Mouse (Mus musculus): ENCODE results near the gene Dgkh. TPM values are rescaled to one million over a fixed set of nuclear protein-coding genes. Genes with fewer than 3 reads are reported as not detected.

Dgkh gene
- polyA plus RNA-seq, 1 experiment = 1.2 TPM

- Histone ChIP-seq H3K79me3 (ENCODE audit: low read depth) (no peaks in the 10 kb centered on the region), H3ac (ENCODE audit: control insufficient read depth, insufficient read length, low read depth) (no peak overlapping the region), H3K36me3 (ENCODE audit: control insufficient read depth, insufficient read depth) (no peaks in the 10 kb centered on the region), H3K4me3 (ENCODE audit: insufficient read depth, poor library complexity, severe bottlenecking) (no peak overlapping the region), H3K27me3 (ENCODE audit: control insufficient read depth, insufficient read depth, insufficient read length) (no peaks in the 10 kb centered on the region), H3K79me2 (ENCODE audit: control insufficient read depth, insufficient read depth) (no peaks in the 10 kb centered on the region)
- TF ChIP-seq MYOD1 (IDR thresholded peaks at IDR 0.05; ENCODE audit: control insufficient read depth, insufficient read length, low read depth) = no peak
- no peak for TF ChIP-seq USF1 (IDR thresholded peaks at IDR 0.05; ENCODE audit: low read depth)
- no peak for TF ChIP-seq FOSL1 (IDR thresholded peaks at IDR 0.05; ENCODE audit: insufficient read depth, low read length, poor library complexity, severe bottlenecking)
- no peak for TF ChIP-seq CTCF (IDR thresholded peaks at IDR 0.05; ENCODE audit: control insufficient read depth, insufficient read depth, insufficient read length)
- no peak for TF ChIP-seq MYOG (IDR thresholded peaks at IDR 0.05; ENCODE audit: control insufficient read depth, extremely low read depth, insufficient read length)
- no peak for TF ChIP-seq CEBPB (IDR thresholded peaks at IDR 0.05; ENCODE audit: low read depth)
- no peak for TF ChIP-seq MAX (IDR thresholded peaks at IDR 0.05)
These were observed 77.5 kb downstream of the Dgkh start for GRCm38 (mm10) chr14:78654939-78655556.

- no peaks in the 10 kb centered on the region for H3K79me3 ChIP-seq (ENCODE audit: low read depth)
- TF ChIP-seq MYOG (IDR thresholded peaks at IDR 0.05; ENCODE audit: control insufficient read depth, extremely low read depth, insufficient read length) (no peak), USF1 (IDR thresholded peaks at IDR 0.05; ENCODE audit: low read depth) (no peak), MAX (IDR thresholded peaks at IDR 0.05) (no peak), CEBPB (IDR thresholded peaks at IDR 0.05; ENCODE audit: low read depth) (no peak), MYOD1 (IDR thresholded peaks at IDR 0.05; ENCODE audit: control insufficient read depth, insufficient read length, low read depth) (no peak), CTCF (IDR thresholded peaks at IDR 0.05; ENCODE audit: control insufficient read depth, insufficient read depth, insufficient read length) (no peak), FOSL1 (IDR thresholded peaks at IDR 0.05; ENCODE audit: insufficient read depth, low read length, poor library complexity, severe bottlenecking) (no peak)
- no peak overlapping the region for H3ac ChIP-seq (ENCODE audit: control insufficient read depth, insufficient read length, low read depth)
- H3K4me3 ChIP-seq (ENCODE audit: insufficient read depth, poor library complexity, severe bottlenecking) = no peak overlapping the region
- no peaks in the 10 kb centered on the region for H3K79me2 ChIP-seq (ENCODE audit: control insufficient read depth, insufficient read depth)
- H3K36me3 ChIP-seq (ENCODE audit: control insufficient read depth, insufficient read depth) = no peaks in the 10 kb centered on the region
- no peaks in the 10 kb centered on the region for H3K27me3 ChIP-seq (ENCODE audit: control insufficient read depth, insufficient read depth, insufficient read length)
These were observed 78.4 kb downstream of the Dgkh start for GRCm38 (mm10) chr14:78654196-78654595.

GRCm38 (mm10) chr14:78653333-78653732 is 79.2 kb downstream of the Dgkh start:
- Histone ChIP-seq H3K4me3 (ENCODE audit: insufficient read depth, poor library complexity, severe bottlenecking) (no peak overlapping the region), H3K79me2 (ENCODE audit: control insufficient read depth, insufficient read depth) (no peaks in the 10 kb centered on the region), H3K36me3 (ENCODE audit: control insufficient read depth, insufficient read depth) (no peaks in the 10 kb centered on the region), H3K79me3 (ENCODE audit: low read depth) (no peaks in the 10 kb centered on the region), H3ac (ENCODE audit: control insufficient read depth, insufficient read length, low read depth) (no peak overlapping the region), H3K27me3 (ENCODE audit: control insufficient read depth, insufficient read depth, insufficient read length) (no peaks in the 10 kb centered on the region)
- TF ChIP-seq MAX (IDR thresholded peaks at IDR 0.05) = no peak
- no peak for TF ChIP-seq USF1 (IDR thresholded peaks at IDR 0.05; ENCODE audit: low read depth)
- TF ChIP-seq CTCF (IDR thresholded peaks at IDR 0.05; ENCODE audit: control insufficient read depth, insufficient read depth, insufficient read length) = no peak
- no peak for TF ChIP-seq FOSL1 (IDR thresholded peaks at IDR 0.05; ENCODE audit: insufficient read depth, low read length, poor library complexity, severe bottlenecking)
- no peak for TF ChIP-seq CEBPB (IDR thresholded peaks at IDR 0.05; ENCODE audit: low read depth)
- TF ChIP-seq MYOG (IDR thresholded peaks at IDR 0.05; ENCODE audit: control insufficient read depth, extremely low read depth, insufficient read length) = no peak
- no peak for TF ChIP-seq MYOD1 (IDR thresholded peaks at IDR 0.05; ENCODE audit: control insufficient read depth, insufficient read length, low read depth)

- Histone ChIP-seq H3ac (ENCODE audit: control insufficient read depth, insufficient read length, low read depth) (no peak overlapping the region), H3K79me2 (ENCODE audit: control insufficient read depth, insufficient read depth) (no peaks in the 10 kb centered on the region), H3K36me3 (ENCODE audit: control insufficient read depth, insufficient read depth) (no peaks in the 10 kb centered on the region), H3K27me3 (ENCODE audit: control insufficient read depth, insufficient read depth, insufficient read length) (no peaks in the 10 kb centered on the region), H3K79me3 (ENCODE audit: low read depth) (no peaks in the 10 kb centered on the region), H3K4me3 (ENCODE audit: insufficient read depth, poor library complexity, severe bottlenecking) (no peak overlapping the region)
- no peak for TF ChIP-seq CTCF (IDR thresholded peaks at IDR 0.05; ENCODE audit: control insufficient read depth, insufficient read depth, insufficient read length)
- TF ChIP-seq MAX (IDR thresholded peaks at IDR 0.05) = no peak
- no peak for TF ChIP-seq FOSL1 (IDR thresholded peaks at IDR 0.05; ENCODE audit: insufficient read depth, low read length, poor library complexity, severe bottlenecking)
- TF ChIP-seq CEBPB (IDR thresholded peaks at IDR 0.05; ENCODE audit: low read depth) = no peak
- TF ChIP-seq MYOD1 (IDR thresholded peaks at IDR 0.05; ENCODE audit: control insufficient read depth, insufficient read length, low read depth) = no peak
- TF ChIP-seq MYOG (IDR thresholded peaks at IDR 0.05; ENCODE audit: control insufficient read depth, extremely low read depth, insufficient read length) = no peak
- no peak for TF ChIP-seq USF1 (IDR thresholded peaks at IDR 0.05; ENCODE audit: low read depth)
These were observed 80.9 kb downstream of the Dgkh start for GRCm38 (mm10) chr14:78651696-78652095.

- Histone ChIP-seq H3ac (ENCODE audit: control insufficient read depth, insufficient read length, low read depth) (no peak overlapping the region), H3K4me3 (ENCODE audit: insufficient read depth, poor library complexity, severe bottlenecking) (no peak overlapping the region), H3K27me3 (ENCODE audit: control insufficient read depth, insufficient read depth, insufficient read length) (no peaks in the 10 kb centered on the region), H3K36me3 (ENCODE audit: control insufficient read depth, insufficient read depth) (no peaks in the 10 kb centered on the region), H3K79me2 (ENCODE audit: control insufficient read depth, insufficient read depth) (no peaks in the 10 kb centered on the region), H3K79me3 (ENCODE audit: low read depth) (no peaks in the 10 kb centered on the region)
- TF ChIP-seq MYOD1 (IDR thresholded peaks at IDR 0.05; ENCODE audit: control insufficient read depth, insufficient read length, low read depth) (no peak), MYOG (IDR thresholded peaks at IDR 0.05; ENCODE audit: control insufficient read depth, extremely low read depth, insufficient read length) (no peak), FOSL1 (IDR thresholded peaks at IDR 0.05; ENCODE audit: insufficient read depth, low read length, poor library complexity, severe bottlenecking) (no peak), USF1 (IDR thresholded peaks at IDR 0.05; ENCODE audit: low read depth) (no peak), CTCF (IDR thresholded peaks at IDR 0.05; ENCODE audit: control insufficient read depth, insufficient read depth, insufficient read length) (no peak), CEBPB (IDR thresholded peaks at IDR 0.05; ENCODE audit: low read depth) (no peak), MAX (IDR thresholded peaks at IDR 0.05) (no peak)
These were observed 82.0 kb downstream of the Dgkh start for GRCm38 (mm10) chr14:78650379-78651095.
